Mouse (Mus musculus) adrenal gland, postnatal 14 days (tissue): ENCODE results near the gene Slc19a2. TPM values are rescaled to one million over a fixed set of nuclear protein-coding genes. Genes with fewer than 3 reads are reported as not detected.

Experiments used
- total RNA-seq: library from RNA; stranded (reverse); gene quantifications from 2 replicates; pipeline ENCODE4 v1.2.3, GENCODE M21; 2021

Gene Slc19a2
- total RNA-seq, 1 experiment from 2014 or later: 20.7 TPM

Other genes starting within 250 kb of the Slc19a2 start
- 3.4 and 4.0 TPM in 2 replicates for gene Sele, start 200.8 kb upstream of the Slc19a2 start, total RNA-seq
- 1.9 and 29.0 TPM in 2 replicates for gene Sell, start 187.1 kb upstream of the Slc19a2 start, total RNA-seq
- 1.2 and 1.4 TPM in 2 replicates for gene Selp, start 133.8 kb upstream of the Slc19a2 start, total RNA-seq
- 8.0 and 34.9 TPM in 2 replicates for gene F5, start 97.2 kb upstream of the Slc19a2 start, total RNA-seq
- 8.2 and 9.8 TPM in 2 replicates for gene Ccdc181, start 26.5 kb downstream of the Slc19a2 start, total RNA-seq
- 15.5 TPM in 2 replicates for gene Nme7, start 55.1 kb downstream of the Slc19a2 start, total RNA-seq
- 24.6 and 25.0 TPM in 2 replicates for gene Blzf1, start 58.4 kb downstream of the Slc19a2 start, total RNA-seq
- gene Atp1b1, start 209.3 kb downstream of the Slc19a2 start, total RNA-seq: 90.2 and 91.6 TPM in 2 replicates